Mouse (Mus musculus) thymus, adult 18-20 months (tissue): ENCODE results near the gene Rasgef1b.

Experiments used
- DNase-seq, 2 experiments: peaks; one replicate each; pipeline ENCODE4 v3.0.0; 2022; ENCODE audit warnings: mixed read lengths in 2 of 2

The Rasgef1b gene

GRCm38 (mm10) chr5:99487009-99487858 is 241.6 kb downstream of the Rasgef1b start:
- no peak for DNase-seq

GRCm38 (mm10) chr5:99483162-99483561 is 245.7 kb downstream of the Rasgef1b start:
- no peak for DNase-seq

DNA sequence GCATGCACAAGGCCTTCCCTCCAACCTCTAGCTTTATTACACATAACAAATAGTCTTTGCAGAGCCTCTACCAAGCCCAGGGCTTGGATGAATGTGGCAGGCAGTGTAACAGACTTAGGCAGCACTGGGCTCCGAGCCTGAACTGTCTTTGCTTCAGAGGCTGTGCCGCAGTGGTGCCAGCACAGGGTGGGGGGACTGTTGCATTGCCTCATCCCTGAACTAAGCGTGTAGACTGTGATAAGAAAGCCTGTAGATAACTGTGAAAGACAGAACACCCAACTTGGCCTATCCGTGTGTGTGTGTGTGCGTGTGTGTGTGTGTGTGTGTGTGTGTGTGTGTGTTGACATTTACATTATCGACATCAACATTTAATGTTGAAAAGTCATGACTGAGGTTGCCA is 246.3 kb downstream of the Rasgef1b start:
- no peak for DNase-seq

DNA sequence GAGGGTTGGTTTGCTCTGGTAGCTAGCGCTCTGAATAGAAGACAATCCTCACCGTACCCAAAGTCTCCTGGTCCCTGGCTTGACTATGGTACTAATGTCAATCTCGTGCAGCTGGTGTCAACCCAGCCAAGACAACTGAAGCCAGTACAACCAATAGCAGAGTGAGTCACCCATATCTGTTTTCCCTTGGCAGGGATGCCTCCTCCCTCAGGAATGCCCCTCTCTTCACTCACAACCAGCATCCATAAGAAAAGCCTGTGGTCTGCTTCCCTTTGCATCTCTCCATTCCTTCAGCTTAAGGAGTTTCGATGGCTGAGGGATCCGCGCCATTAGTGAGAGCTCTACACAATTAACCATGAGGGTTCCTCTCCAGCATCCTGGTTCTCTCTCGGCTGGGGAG is 246.8 kb downstream of the Rasgef1b start:
- no peak for DNase-seq

DNA sequence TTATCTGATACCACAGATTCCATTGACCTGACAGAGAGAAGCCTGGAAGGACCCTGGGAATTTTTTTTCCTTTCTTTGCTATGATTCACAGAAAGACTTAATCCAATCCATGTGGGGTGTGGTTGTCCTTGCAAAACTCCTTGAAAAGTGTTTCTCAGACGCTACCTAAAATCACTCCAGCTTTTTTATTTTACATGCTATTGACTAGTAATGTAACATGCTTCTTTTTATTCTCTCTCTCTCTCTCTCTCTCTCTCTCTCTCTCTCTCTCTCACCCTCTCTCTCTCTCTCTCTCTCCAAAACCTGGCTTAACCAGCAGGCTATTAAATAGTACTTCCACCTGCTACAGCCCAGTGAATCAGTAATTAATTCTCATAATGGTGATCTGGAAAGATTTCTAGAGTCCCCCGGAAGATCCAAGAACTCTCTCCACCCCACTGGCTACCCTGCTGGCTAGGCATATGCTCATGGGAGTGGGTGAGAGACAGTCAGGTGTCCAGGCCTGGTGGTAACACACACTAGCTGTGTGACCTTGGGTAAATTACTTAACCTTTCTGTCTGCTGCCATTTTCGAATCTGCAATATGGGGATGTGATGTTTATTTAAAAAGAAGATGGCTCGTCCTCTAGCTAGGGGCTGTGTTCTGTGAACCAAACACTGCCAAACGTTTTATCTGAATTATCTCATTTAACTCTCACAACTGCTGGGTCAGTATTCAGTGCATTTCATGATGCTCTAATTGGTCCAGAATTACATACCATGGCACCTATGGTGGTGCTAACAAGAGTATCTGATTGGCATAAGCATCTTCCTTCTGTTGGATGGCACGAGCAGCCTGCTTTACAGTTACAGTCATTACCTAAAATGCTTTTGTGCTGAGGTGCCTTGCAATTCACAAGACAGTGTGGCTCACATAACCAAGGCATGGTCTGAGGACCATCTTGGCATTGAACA is 248.5 kb downstream of the Rasgef1b start:
- DNase-seq: no peak

DNA sequence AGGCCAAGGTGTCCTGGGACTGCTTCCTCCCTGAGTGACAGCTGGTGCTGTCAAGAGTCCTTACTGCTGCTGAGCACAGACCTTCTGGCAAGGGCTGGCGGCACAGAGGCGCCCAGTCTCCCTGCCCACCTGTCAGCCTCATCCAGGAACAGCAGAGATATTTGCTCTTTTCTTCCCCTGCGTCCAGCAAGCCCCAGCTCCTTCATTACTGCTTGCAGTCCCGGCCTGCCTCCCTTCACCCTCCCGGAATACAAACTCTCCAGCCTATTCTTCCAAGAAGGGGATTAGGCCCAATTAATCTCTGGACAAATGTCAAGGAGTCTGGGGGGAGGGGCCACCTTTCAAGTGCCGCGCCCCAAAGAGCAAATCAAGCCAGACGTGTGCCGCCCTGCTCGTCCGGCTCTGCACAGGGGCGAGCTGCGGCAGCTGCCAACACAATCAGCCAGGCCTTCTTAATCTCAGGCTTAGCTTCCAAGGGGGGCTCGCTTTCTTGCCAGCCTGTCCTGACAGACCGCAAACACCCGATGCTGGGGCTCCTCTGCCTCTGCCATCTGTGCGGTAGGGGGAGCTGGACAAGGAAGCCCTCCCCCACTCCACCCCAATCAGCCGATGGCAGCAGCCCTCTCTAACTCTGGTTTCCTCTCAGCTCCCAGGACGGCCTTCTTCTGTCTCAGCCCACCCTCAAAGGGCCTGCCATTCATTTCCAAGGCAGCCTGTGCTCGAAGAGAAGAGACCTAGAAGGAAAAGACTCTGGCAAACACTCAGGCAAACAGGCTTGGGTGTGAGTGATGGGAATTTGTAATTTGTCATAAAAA is 249.4 kb downstream of the Rasgef1b start:
- DNase-seq: no peak

DNA sequence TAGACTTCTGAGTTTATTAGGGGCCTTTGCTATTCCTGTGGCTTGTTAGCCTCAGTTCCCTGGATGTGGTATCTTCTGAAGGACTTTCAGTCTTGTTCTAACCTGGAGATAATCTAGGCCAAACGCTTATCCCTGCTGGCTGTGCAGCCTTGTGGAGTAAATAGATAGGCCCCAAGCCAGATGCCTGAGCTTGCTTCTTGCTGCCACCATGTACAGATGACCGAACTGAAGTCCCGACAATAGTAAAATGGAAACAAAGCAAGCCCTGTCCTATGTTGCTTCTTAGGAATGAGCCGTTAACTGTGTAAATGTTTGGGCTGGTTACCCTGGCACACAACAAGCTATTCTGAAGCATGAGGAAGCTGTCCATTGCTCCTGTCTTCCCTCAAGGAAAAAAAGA is 250.1 kb downstream of the Rasgef1b start:
- no peak for DNase-seq

GRCm38 (mm10) chr5:99477420-99477815 is 251.4 kb downstream of the Rasgef1b start:
- DNase-seq: no peak

DNA sequence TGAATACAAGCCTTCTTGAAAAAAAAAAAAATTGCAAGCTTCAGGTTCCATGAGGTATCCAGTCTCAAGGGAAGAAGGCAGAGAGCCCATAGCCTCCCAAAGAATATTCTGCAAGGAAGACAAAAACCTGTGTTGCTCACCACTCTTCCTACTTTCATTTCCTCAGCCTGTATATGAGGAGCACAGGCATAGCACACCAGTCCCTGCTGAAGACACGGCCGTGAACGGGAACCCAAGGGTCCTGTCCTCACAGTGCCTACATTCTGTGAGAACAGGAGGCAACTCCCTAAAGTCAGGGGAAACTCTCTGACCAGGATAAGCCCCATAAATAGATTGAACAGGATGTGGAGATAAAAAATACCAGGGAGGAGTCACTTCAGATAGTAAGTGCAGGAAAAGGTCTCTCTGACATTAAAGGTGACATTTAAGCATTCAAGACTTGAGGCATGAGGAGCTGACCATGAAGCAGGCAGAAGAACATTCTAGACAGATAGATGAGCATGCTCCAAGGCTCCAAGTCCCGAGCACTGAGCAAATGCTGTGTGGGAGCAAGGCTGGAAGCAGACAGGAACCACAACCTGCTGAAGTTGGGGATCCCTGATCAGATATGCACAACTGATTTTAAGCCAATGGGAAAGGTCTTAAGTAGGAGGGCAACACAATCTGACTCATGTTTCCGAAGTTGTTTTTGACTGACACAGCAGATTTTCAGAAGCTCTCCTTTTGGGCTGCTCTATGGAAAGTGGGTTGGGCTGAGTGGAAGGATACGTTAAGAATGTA is 252.0 kb downstream of the Rasgef1b start:
- no peak for DNase-seq

DNA sequence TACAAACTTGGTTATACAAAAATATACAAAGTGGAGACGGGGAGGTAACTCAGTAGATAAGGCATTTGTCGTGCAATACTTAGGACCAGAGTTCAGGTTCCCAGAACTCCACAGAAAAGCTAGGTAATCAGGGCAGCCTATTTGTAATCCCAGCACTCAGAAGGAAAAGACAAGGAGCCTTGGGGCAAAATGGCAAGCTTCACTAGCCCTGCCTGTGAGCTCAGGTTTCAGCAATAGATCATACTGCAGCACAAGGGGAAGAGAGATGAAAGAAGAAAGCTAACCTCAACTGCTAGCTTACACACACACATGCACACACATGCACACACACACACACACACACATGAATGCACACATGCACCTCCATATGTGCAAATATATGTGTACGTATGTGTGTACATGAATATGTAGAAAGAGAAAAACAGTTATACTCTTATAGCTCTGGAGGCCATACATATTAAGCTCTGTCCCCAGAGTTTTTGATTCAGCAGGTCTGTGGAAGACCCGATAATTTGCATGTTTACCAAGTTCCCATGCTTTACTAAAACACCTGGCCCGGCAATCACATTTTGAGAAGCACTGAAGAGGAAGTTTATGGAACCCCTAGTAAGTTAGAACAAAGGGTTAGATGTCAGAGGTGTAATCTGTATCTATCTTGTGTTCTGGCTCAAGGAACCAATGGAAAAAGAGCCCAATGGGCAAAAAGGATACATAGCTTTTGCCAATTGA is 256.1 kb downstream of the Rasgef1b start:
- DNase-seq: no peak

- no peak for DNase-seq
Measured at GRCm38 (mm10) chr5:99471790-99472189, 257.1 kb downstream of the Rasgef1b start.

GRCm38 (mm10) chr5:99470613-99471012 is 258.3 kb downstream of the Rasgef1b start:
- DNase-seq: no peak

DNA sequence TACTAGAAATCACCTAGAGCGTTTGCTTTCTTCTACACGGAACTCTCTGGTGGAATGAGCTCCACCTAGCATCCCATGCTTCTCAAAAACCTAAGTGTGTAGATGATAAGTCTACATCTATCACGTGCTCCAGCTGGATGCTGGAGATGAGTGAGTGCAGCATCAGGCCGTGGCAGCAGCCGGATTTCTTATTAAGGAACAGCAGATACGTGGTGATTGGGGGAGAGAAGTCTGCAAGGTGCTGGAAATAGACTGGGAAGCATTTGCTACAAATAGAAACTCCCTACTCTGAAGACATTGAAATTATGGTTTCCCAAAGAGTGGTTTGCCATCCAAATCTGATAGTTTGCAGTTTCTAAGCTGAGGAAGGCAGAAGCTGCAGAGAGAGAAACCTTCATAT is 269.9 kb downstream of the Rasgef1b start:
- DNase-seq: no peak

DNA sequence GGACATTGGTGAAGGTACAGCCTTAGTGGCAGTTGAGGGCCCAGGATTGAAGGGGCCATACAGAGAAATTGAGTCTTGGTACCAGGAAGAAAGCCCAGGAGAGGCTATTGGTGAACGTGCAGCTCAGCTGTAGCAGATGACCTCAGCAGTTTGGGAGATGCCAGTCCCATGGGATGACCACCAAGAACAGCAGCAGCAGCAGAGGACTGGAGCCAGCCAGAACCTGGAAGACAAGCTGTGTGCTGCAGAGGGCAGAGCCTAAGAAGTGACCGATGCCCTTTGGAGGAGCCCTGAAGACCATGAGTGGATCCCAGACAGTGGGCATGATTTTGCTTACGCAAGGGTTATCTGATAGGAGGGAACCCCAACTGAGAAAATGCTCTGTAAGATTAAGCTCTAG is 271.6 kb downstream of the Rasgef1b start:
- DNase-seq: no peak

DNA sequence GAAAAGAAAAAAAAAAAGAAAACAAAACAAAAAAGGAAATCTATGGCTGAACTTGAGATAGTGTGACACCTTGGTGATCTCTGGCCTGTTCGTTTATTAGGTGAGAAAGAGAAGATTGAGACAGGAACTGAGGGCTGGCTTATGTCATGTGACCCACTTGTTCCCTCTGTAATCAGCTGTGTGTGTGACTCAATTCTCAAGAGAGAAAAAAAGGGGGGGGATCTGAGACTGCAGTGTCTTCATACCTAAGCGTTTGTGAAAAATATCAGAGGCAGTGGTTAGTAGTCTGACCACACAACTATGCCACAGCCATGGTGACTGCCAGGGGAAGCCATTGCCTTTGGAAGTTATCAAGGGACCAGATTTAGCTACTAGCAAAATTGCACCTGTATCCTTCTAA is 276.9 kb downstream of the Rasgef1b start:
- DNase-seq: no peak

GRCm38 (mm10) chr5:99451416-99451815 is 277.4 kb downstream of the Rasgef1b start:
- no peak for DNase-seq

DNA sequence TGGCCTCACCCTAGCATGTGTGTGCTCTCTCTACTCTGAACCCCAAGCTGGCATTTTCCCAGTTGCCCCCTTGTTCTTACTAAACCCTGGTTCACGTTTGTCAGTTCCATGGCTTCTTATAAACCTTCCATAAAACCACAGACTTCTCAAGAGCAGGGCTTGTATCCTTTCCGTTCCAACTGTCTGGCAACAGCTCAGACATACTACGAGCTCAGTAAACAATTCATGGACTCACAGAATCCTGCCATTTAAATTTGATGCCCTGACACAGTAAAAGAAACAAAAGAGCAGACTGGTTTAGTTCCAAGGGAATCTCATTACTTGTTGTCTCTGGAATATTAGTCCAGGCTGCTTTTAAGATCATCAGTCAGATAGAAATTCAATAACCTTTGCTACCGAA is 277.9 kb downstream of the Rasgef1b start:
- DNase-seq: no peak

- no peak for DNase-seq
Measured at GRCm38 (mm10) chr5:99450463-99450862, 278.4 kb downstream of the Rasgef1b start.

- DNase-seq: no peak
Measured at GRCm38 (mm10) chr5:99447481-99447880, 281.4 kb downstream of the Rasgef1b start.

DNA sequence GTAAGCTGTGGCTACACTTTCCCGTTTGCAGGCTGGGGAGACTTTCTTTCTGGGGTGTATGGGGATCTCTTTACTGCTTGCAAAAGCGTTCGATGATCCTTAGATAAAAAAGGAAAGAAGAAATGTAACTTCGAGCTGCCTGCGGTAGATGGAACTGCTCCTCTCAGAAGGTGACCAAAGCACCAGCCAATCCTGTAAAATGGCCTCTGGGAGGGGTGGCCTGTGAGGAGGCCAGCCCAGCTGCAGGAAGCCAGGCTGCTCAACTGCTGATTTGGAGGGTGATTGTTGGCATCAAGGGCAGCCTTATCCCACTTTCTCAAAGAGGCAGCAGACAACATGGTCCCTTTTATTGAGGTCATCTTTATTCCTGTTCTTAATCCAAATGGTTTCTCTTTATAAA is 283.6 kb downstream of the Rasgef1b start:
- no peak for DNase-seq

DNA sequence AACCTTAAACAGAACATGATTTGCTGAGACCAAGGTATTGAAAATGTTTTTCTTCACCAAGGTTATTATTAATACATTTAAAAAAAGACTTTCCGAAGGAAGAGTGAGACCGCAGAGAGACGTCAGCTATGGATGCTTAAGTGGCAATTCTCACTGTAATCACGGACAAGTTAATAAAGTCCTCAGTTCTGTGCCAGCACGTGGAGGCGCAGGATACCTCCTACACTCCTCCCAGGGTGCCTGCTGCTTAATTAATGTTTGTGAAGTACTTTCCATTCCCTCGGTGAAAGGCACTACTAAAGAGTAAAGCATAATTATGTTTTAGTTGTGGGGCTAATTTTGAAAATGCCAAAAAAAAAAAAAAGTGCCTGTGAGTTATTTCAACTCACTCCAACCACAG is 284.1 kb downstream of the Rasgef1b start:
- no peak for DNase-seq
